Mouse (Mus musculus) limb, embryonic 15.5 days (tissue): ENCODE data around the gene Atoh8. TPM values are rescaled to one million over a fixed set of nuclear protein-coding genes. Genes with fewer than 3 reads are reported as not detected.

Source experiments
- ATAC-seq: fragments of 200-750 bp; cut with Nextera tagmentation; 2 replicates; pipeline ENCODE4 v1.8.0; 2017; ENCODE audit warnings: low read depth, moderate TSS enrichment; ENCODE audit not compliant: insufficient number of reproducible peaks, low FRiP score, low TSS enrichment
- H3K27ac ChIP-seq: fragments of 300-500 bp; sonication (generic); 2 replicates; pipeline ENCODE4 v1.5.1; 2015; ENCODE audit warnings: moderate library complexity, mild to moderate bottlenecking, inconsistent platforms
- H3K27me3 ChIP-seq: fragments of 300-500 bp; sonication (generic); 2 replicates; pipeline ENCODE4 v1.6.1; 2015; ENCODE audit warnings: inconsistent platforms
- H3K36me3 ChIP-seq: fragments of 300-500 bp; sonication (generic); 2 replicates; pipeline ENCODE4 v1.6.1; 2015; ENCODE audit warnings: inconsistent platforms
- H3K4me1 ChIP-seq: fragments of 300-500 bp; sonication (generic); 2 replicates; pipeline ENCODE4 v1.6.1; 2015; ENCODE audit warnings: inconsistent platforms
- H3K4me2 ChIP-seq: fragments of 300-500 bp; sonication (generic); 2 replicates; pipeline ENCODE4 v1.6.1; 2015; ENCODE audit warnings: mild to moderate bottlenecking, inconsistent platforms
- H3K4me3 ChIP-seq: fragments of 300-500 bp; sonication (generic); 2 replicates; pipeline ENCODE4 v1.5.1; 2015; ENCODE audit warnings: mild to moderate bottlenecking, inconsistent platforms
- H3K9ac ChIP-seq: fragments of 300-500 bp; sonication (generic); 2 replicates; pipeline ENCODE4 v1.6.1; 2015; ENCODE audit warnings: inconsistent platforms
- H3K9me3 ChIP-seq: fragments of 300-500 bp; sonication (generic); 2 replicates; pipeline ENCODE4 v1.6.1; 2016; ENCODE audit warnings: inconsistent platforms
- WGBS: fragments of 180-500 bp; shearing (Covaris S2); methylation state at CpG from one replicate; pipeline ENCODE4 v1.1.7; 2015; 5-methylcytosine and 5-hydroxymethylcytosine counted together
- polyA plus RNA-seq: library from polyadenylated mRNA; unstranded; fragments of >200 nt; fragmentation: Nextera tagmentation; extraction: Ambion mirVana; gene quantifications from 2 replicates; pipeline ENCODE4 v1.2.1, GENCODE M21; 2015

Atoh8 gene
- polyA plus RNA-seq, 1 experiment from 2014 or later: 17.0 TPM

- no peak overlapping the region for H3K4me2 ChIP-seq
- H3K27ac ChIP-seq: no peak overlapping the region
- H3K27me3 ChIP-seq: 0 out of 2 replicates have a peak, but pooled peaks cover 2% of the 10 kb centered on the region
- H3K4me3 ChIP-seq: no peak overlapping the region
- peak overlapping the region; percentile 4; the same call in 1 of the 2 replicates for H3K9ac ChIP-seq
- 21% methylated on average over 11 of the region's 11 CpGs for WGBS
- no peaks in the 10 kb centered on the region for H3K36me3 ChIP-seq
- peaks cover 64% of the 10 kb centered on the region for H3K4me1 ChIP-seq
- H3K9me3 ChIP-seq: no peaks in the 10 kb centered on the region
- no peak for ATAC-seq
Measured at GRCm38 (mm10) chr6:72222271-72222724, 13.1 kb downstream of the Atoh8 start.

- 0 out of 2 replicates have a peak, but pooled peaks cover 2% of the 10 kb centered on the region for H3K27me3 ChIP-seq
- no peaks in the 10 kb centered on the region for H3K9me3 ChIP-seq
- H3K27ac ChIP-seq: no peak overlapping the region
- H3K36me3 ChIP-seq: no peaks in the 10 kb centered on the region
- peaks cover 71% of the 10 kb centered on the region for H3K4me1 ChIP-seq
- 57% methylated on average over 6 of the region's 6 CpGs for WGBS
- no peak overlapping the region for H3K4me2 ChIP-seq
- H3K4me3 ChIP-seq: no peak overlapping the region
- no peak for ATAC-seq
- no peak overlapping the region for H3K9ac ChIP-seq
Measured at GRCm38 (mm10) chr6:72221271-72221670, 14.1 kb downstream of the Atoh8 start.

GRCm38 (mm10) chr6:72219549-72219948, 15.8 kb downstream of the Atoh8 start:
- WGBS: 48% methylated on average over 5 of the region's 5 CpGs
- no peak overlapping the region for H3K27ac ChIP-seq
- H3K9ac ChIP-seq: no peak overlapping the region
- no peaks in the 10 kb centered on the region for H3K9me3 ChIP-seq
- H3K4me2 ChIP-seq: no peak overlapping the region
- no peaks in the 10 kb centered on the region for H3K36me3 ChIP-seq
- H3K27me3 ChIP-seq: 0 out of 2 replicates have a peak, but pooled peaks cover 2% of the 10 kb centered on the region
- ATAC-seq: no peak
- no peak overlapping the region for H3K4me3 ChIP-seq
- peaks cover 88% of the 10 kb centered on the region for H3K4me1 ChIP-seq

GRCm38 (mm10) chr6:72218281-72218680, 17.1 kb downstream of the Atoh8 start:
- H3K27me3 ChIP-seq: 0 out of 2 replicates have a peak, but pooled peaks cover 2% of the 10 kb centered on the region
- no peaks in the 10 kb centered on the region for H3K36me3 ChIP-seq
- H3K9ac ChIP-seq: no peak overlapping the region
- no peaks in the 10 kb centered on the region for H3K9me3 ChIP-seq
- ATAC-seq: no peak
- H3K4me3 ChIP-seq: no peak overlapping the region
- H3K4me2 ChIP-seq: 0 out of 2 replicates have a peak overlapping the region, but pooled peaks have one; percentile 0
- 22% methylated on average over 4 of the region's 4 CpGs for WGBS
- peaks cover 92% of the 10 kb centered on the region for H3K4me1 ChIP-seq
- H3K27ac ChIP-seq: peak overlapping the region; percentile 83

- peaks cover 89% of the 10 kb centered on the region for H3K4me1 ChIP-seq
- H3K36me3 ChIP-seq: no peaks in the 10 kb centered on the region
- no peak overlapping the region for H3K9ac ChIP-seq
- H3K27ac ChIP-seq: peak overlapping the region; percentile 83
- WGBS: 19% methylated on average over 6 of the region's 6 CpGs
- 0 out of 2 replicates have a peak, but pooled peaks cover 1% of the 10 kb centered on the region for H3K27me3 ChIP-seq
- peak overlapping the region; percentile 42 for H3K4me2 ChIP-seq
- H3K9me3 ChIP-seq: no peaks in the 10 kb centered on the region
- no peak for ATAC-seq
- peak overlapping the region; percentile 8; the same call in 1 of the 2 replicates for H3K4me3 ChIP-seq
Measured at GRCm38 (mm10) chr6:72217415-72217784, 18.0 kb downstream of the Atoh8 start.

GRCm38 (mm10) chr6:72216681-72217414, 18.5 kb downstream of the Atoh8 start:
- Histone ChIP-seq H3K9me3 (no peaks in the 10 kb centered on the region), H3K9ac (no peak overlapping the region), H3K4me2 (peak overlapping the region; percentile 42), H3K27me3 (no peaks in the 10 kb centered on the region), H3K27ac (peak overlapping the region; percentile 83), H3K4me1 (peaks cover 84% of the 10 kb centered on the region), H3K4me3 (peak overlapping the region; percentile 8; the same call in 1 of the 2 replicates), H3K36me3 (no peaks in the 10 kb centered on the region)
- ATAC-seq: peak; percentile 93
- 2% methylated on average over 30 of the region's 33 CpGs for WGBS

- peak overlapping the region; percentile 83 for H3K27ac ChIP-seq
- no peak overlapping the region for H3K9ac ChIP-seq
- no peak overlapping the region for H3K4me2 ChIP-seq
- no peaks in the 10 kb centered on the region; the same call in 1 of the 2 replicates for H3K36me3 ChIP-seq
- no peaks in the 10 kb centered on the region for H3K27me3 ChIP-seq
- 33% methylated on average over 6 of the region's 6 CpGs for WGBS
- no peak for ATAC-seq
- H3K9me3 ChIP-seq: no peaks in the 10 kb centered on the region
- no peak overlapping the region for H3K4me3 ChIP-seq
- peaks cover 79% of the 10 kb centered on the region for H3K4me1 ChIP-seq
Measured at GRCm38 (mm10) chr6:72215582-72215981, 19.8 kb downstream of the Atoh8 start.

GRCm38 (mm10) chr6:72211360-72211759, 24.0 kb downstream of the Atoh8 start:
- no peak for ATAC-seq
- Histone ChIP-seq H3K27me3 (no peaks in the 10 kb centered on the region), H3K9ac (no peak overlapping the region), H3K9me3 (no peaks in the 10 kb centered on the region), H3K27ac (no peak overlapping the region), H3K4me3 (no peak overlapping the region), H3K36me3 (peaks cover 13% of the 10 kb centered on the region), H3K4me2 (no peak overlapping the region), H3K4me1 (peaks cover 51% of the 10 kb centered on the region)
- 70% methylated on average over 4 of the region's 4 CpGs for WGBS

GRCm38 (mm10) chr6:72210823-72211222, 24.6 kb downstream of the Atoh8 start:
- no peak overlapping the region for H3K27ac ChIP-seq

GRCm38 (mm10) chr6:72209738-72210137, 25.6 kb downstream of the Atoh8 start:
- WGBS: 90% methylated on average over 7 of the region's 7 CpGs
- H3K4me2 ChIP-seq: no peak overlapping the region
- no peaks in the 10 kb centered on the region for H3K27me3 ChIP-seq
- no peak overlapping the region for H3K27ac ChIP-seq
- no peak overlapping the region for H3K9ac ChIP-seq
- no peak overlapping the region for H3K4me3 ChIP-seq
- peaks cover 22% of the 10 kb centered on the region for H3K36me3 ChIP-seq
- no peak for ATAC-seq
- H3K9me3 ChIP-seq: no peaks in the 10 kb centered on the region
- peaks cover 49% of the 10 kb centered on the region for H3K4me1 ChIP-seq

More at GRCm38 (mm10) chr6:72210823-72211222, 24.6 kb downstream of the Atoh8 start:
- peaks cover 51% of the 10 kb centered on the region for H3K4me1 ChIP-seq
- H3K4me3 ChIP-seq: no peak overlapping the region
- ATAC-seq: no peak
- H3K4me2 ChIP-seq: no peak overlapping the region
- H3K9ac ChIP-seq: no peak overlapping the region
- WGBS: 86% methylated on average over 7 of the region's 7 CpGs
- H3K27me3 ChIP-seq: no peaks in the 10 kb centered on the region
- peaks cover 19% of the 10 kb centered on the region for H3K36me3 ChIP-seq
- no peaks in the 10 kb centered on the region for H3K9me3 ChIP-seq

GRCm38 (mm10) chr6:72208406-72209045, 26.9 kb downstream of the Atoh8 start:
- 72% methylated on average over 8 of the region's 8 CpGs for WGBS
- no peak for ATAC-seq
- peaks cover 22% of the 10 kb centered on the region for H3K36me3 ChIP-seq

GRCm38 (mm10) chr6:72206021-72206420, 29.4 kb downstream of the Atoh8 start:
- WGBS: 42% methylated on average over 9 of the region's 9 CpGs
- Histone ChIP-seq H3K27ac (no peak overlapping the region), H3K27me3 (no peaks in the 10 kb centered on the region), H3K9ac (no peak overlapping the region), H3K36me3 (peaks cover 22% of the 10 kb centered on the region), H3K9me3 (no peaks in the 10 kb centered on the region), H3K4me2 (no peak overlapping the region), H3K4me1 (peaks cover 52% of the 10 kb centered on the region), H3K4me3 (no peak overlapping the region)
- no peak for ATAC-seq

More at GRCm38 (mm10) chr6:72208406-72209045, 26.9 kb downstream of the Atoh8 start:
- Histone ChIP-seq H3K4me1 (peaks cover 49% of the 10 kb centered on the region), H3K4me2 (no peak overlapping the region), H3K27me3 (no peaks in the 10 kb centered on the region), H3K9me3 (no peaks in the 10 kb centered on the region), H3K27ac (no peak overlapping the region), H3K9ac (no peak overlapping the region), H3K4me3 (no peak overlapping the region)
